Mouse (Mus musculus): ENCODE data around the gene Phf21a. TPM values are rescaled to one million over a fixed set of nuclear protein-coding genes. Genes with fewer than 3 reads are reported as not detected.
"Not testable (repeated sequence)": the region's sequence is repeated elsewhere in the genome, so short reads cannot be mapped to it uniquely, and the experiment has no call there.

The Phf21a gene
- polyA plus RNA-seq, 1 experiment = 0.10 TPM

DNA sequence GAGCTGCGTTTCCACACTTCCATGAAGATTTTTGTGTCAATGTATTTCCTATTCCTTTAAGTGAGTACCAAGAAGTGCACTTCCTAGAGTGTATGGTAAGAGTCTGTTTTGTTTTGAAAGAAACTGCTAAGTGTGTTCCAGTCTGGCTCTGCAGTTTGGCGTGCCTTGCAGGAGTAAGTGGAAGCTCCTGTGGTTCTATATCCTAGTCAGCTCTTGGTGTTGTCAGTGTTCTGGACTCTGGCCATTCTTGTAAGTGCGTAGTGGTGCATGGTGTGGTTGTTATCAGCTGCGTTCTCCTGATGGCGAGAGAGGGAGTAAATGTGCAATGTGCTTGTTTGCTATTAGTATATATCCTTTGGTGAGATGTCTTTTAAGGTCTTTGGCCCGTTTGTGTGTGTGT, 7.9 kb downstream of the Phf21a start:
- TF ChIP-seq GATA1 (IDR thresholded peaks at IDR 0.05; ENCODE audit: low read length) (no peak), TAL1 (IDR thresholded peaks at IDR 0.05; ENCODE audit: low read length) (no peak)
- Histone ChIP-seq H3K4me1 (ENCODE audit: control insufficient read depth) (no peaks in the 10 kb centered on the region), H3K9me3 (ENCODE audit: control insufficient read depth, low read length) (peaks cover 2% of the 10 kb centered on the region; the same call in 1 of the 2 replicates), H3K27me3 (ENCODE audit: control insufficient read depth) (no peaks in the 10 kb centered on the region), H3K4me3 (replicated peaks) (no peak overlapping the region), H3K36me3 (ENCODE audit: control insufficient read depth) (no peaks in the 10 kb centered on the region)

DNA sequence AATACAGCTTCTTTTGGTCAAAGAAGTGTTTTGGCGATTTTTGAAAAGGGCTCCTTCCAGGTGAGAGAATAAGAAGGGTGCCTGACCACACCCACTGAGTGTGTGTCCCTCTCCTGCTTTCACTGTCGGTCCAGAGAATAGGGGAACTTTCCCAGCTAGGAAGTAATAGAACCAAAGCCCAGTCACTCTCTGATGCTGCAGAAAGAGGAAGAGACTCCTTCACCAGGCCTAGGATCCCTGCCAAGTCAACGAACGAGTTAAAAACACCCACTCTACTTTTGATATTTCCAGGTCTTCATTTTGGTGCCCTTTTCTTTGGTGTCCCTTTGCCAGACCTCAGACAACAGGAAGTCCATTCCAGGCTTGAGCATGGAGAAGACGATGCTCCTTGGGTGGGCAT, 31.6 kb downstream of the Phf21a start:
- no peak overlapping the region for H3K4me3 ChIP-seq (replicated peaks)
- H3K27me3 ChIP-seq (ENCODE audit: control insufficient read depth) = no peaks in the 10 kb centered on the region
- H3K9me3 ChIP-seq (ENCODE audit: control insufficient read depth, low read length) = no peaks in the 10 kb centered on the region
- H3K4me1 ChIP-seq (ENCODE audit: control insufficient read depth) = no peaks in the 10 kb centered on the region
- TF ChIP-seq TAL1 (IDR thresholded peaks at IDR 0.05; ENCODE audit: low read length) (no peak), GATA1 (IDR thresholded peaks at IDR 0.05; ENCODE audit: low read length) (no peak)
- H3K36me3 ChIP-seq (ENCODE audit: control insufficient read depth) = no peaks in the 10 kb centered on the region

DNA sequence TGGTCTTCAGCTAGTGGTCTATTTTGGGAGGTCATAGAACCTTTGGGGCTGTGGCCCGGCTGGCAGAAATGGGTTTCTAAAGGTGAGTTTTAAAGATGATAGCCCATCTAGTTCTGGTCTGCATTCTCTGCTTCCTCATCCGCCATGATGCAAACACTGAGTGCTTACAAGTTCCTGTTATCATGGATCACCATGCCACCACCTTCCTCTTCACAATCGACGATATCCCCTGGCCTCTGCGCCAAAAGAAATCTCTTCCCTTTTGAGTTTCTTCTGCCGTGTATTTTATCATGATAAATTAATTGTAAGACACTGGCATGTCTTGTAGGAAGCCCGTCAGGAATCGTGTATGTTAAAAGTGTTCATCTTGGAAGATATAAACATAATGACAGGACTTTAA, 32.4 kb downstream of the Phf21a start:
- Histone ChIP-seq H3K27me3 (ENCODE audit: control insufficient read depth) (no peaks in the 10 kb centered on the region), H3K4me3 (replicated peaks) (no peak overlapping the region)
- TF ChIP-seq GATA1 (IDR thresholded peaks at IDR 0.05; ENCODE audit: low read length) (no peak), TAL1 (IDR thresholded peaks at IDR 0.05; ENCODE audit: low read length) (no peak)

DNA sequence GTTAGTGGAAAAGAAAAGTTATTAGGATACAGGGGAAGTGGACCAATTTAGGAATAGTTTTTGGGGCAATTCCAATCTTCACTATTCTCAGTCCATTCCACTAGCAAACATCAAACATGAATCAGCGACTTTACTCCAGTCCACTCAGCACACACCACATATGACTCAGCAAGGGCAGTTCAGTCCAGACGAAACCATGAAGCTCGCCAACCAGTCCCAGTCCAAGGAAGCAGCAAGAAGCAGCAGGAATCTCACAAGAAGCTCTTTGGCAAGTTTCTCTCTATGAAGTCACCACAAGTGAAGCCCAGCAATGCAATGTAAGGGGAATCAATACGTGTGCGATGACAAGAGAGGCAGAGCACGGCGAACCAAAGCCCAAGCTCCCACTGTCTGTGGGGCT, 37.2 kb downstream of the Phf21a start:
- TF ChIP-seq TAL1 (IDR thresholded peaks at IDR 0.05; ENCODE audit: low read length) = no peak
- TF ChIP-seq GATA1 (IDR thresholded peaks at IDR 0.05; ENCODE audit: low read length) = no peak

More for the DNA sequence above, 32.4 kb downstream of the Phf21a start:
- Histone ChIP-seq H3K9me3 (ENCODE audit: control insufficient read depth, low read length) (no peaks in the 10 kb centered on the region), H3K36me3 (ENCODE audit: control insufficient read depth) (no peaks in the 10 kb centered on the region), H3K4me1 (ENCODE audit: control insufficient read depth) (no peaks in the 10 kb centered on the region)

GRCm38 (mm10) chr2:92138736-92139135, 45.8 kb downstream of the Phf21a start:
- H3K9me3 ChIP-seq (ENCODE audit: control insufficient read depth, low read length) = no peaks in the 10 kb centered on the region
- TF ChIP-seq GATA1 (IDR thresholded peaks at IDR 0.05; ENCODE audit: low read length) = no peak
- TF ChIP-seq TAL1 (IDR thresholded peaks at IDR 0.05; ENCODE audit: low read length) = no peak

More for the DNA sequence above, 37.2 kb downstream of the Phf21a start:
- Histone ChIP-seq H3K36me3 (ENCODE audit: control insufficient read depth) (no peaks in the 10 kb centered on the region), H3K27me3 (ENCODE audit: control insufficient read depth) (no peaks in the 10 kb centered on the region), H3K4me3 (replicated peaks) (no peak overlapping the region), H3K4me1 (ENCODE audit: control insufficient read depth) (no peaks in the 10 kb centered on the region), H3K9me3 (ENCODE audit: control insufficient read depth, low read length) (no peaks in the 10 kb centered on the region)

GRCm38 (mm10) chr2:92139365-92139764, 46.4 kb downstream of the Phf21a start:
- Histone ChIP-seq H3K27me3 (ENCODE audit: control insufficient read depth) (peaks cover 6% of the 10 kb centered on the region), H3K4me1 (ENCODE audit: control insufficient read depth) (no peaks in the 10 kb centered on the region), H3K9me3 (ENCODE audit: control insufficient read depth, low read length) (no peaks in the 10 kb centered on the region), H3K36me3 (ENCODE audit: control insufficient read depth) (no peaks in the 10 kb centered on the region), H3K4me3 (replicated peaks) (no peak overlapping the region)
- no peak for TF ChIP-seq GATA1 (IDR thresholded peaks at IDR 0.05; ENCODE audit: low read length)
- TF ChIP-seq TAL1 (IDR thresholded peaks at IDR 0.05; ENCODE audit: low read length) = no peak

More at GRCm38 (mm10) chr2:92138736-92139135, 45.8 kb downstream of the Phf21a start:
- Histone ChIP-seq H3K4me3 (replicated peaks) (no peak overlapping the region), H3K4me1 (ENCODE audit: control insufficient read depth) (no peaks in the 10 kb centered on the region), H3K27me3 (ENCODE audit: control insufficient read depth) (peaks cover 6% of the 10 kb centered on the region), H3K36me3 (ENCODE audit: control insufficient read depth) (no peaks in the 10 kb centered on the region)

- Histone ChIP-seq H3K9me3 (ENCODE audit: control insufficient read depth, low read length) (no peaks in the 10 kb centered on the region), H3K4me3 (replicated peaks) (no peak overlapping the region), H3K4me1 (ENCODE audit: control insufficient read depth) (no peaks in the 10 kb centered on the region), H3K36me3 (ENCODE audit: control insufficient read depth) (no peaks in the 10 kb centered on the region), H3K27me3 (ENCODE audit: control insufficient read depth) (peaks cover 6% of the 10 kb centered on the region)
- TF ChIP-seq TAL1 (IDR thresholded peaks at IDR 0.05; ENCODE audit: low read length) (no peak), GATA1 (IDR thresholded peaks at IDR 0.05; ENCODE audit: low read length) (no peak)
These were observed 47.5 kb downstream of the Phf21a start for GRCm38 (mm10) chr2:92140383-92140782.

DNA sequence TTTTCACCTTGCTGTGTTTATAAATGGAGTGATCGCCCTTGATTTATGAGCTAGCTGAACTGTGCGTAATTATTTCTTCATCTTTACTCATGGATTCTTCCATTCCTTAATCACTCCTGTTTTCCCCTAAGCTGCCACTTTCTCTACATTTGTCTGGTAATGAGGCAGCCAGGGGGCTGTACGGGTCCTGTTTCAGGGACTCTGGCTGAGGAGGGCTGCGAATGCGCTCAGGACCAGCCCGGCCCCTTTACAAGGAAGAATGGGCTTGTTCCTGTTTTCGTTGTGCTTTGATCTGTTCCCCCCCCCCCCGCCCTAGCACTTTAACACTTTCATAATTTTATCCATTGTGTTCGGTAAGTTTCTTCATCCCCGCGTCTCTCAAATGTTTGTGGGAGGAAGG, 48.2 kb downstream of the Phf21a start:
- H3K9me3 ChIP-seq (ENCODE audit: control insufficient read depth, low read length) = no peaks in the 10 kb centered on the region
- no peak overlapping the region for H3K4me3 ChIP-seq (replicated peaks)
- H3K36me3 ChIP-seq (ENCODE audit: control insufficient read depth) = no peaks in the 10 kb centered on the region
- H3K4me1 ChIP-seq (ENCODE audit: control insufficient read depth) = no peaks in the 10 kb centered on the region
- no peak for TF ChIP-seq TAL1 (IDR thresholded peaks at IDR 0.05; ENCODE audit: low read length)
- no peak for TF ChIP-seq GATA1 (IDR thresholded peaks at IDR 0.05; ENCODE audit: low read length)
- H3K27me3 ChIP-seq (ENCODE audit: control insufficient read depth) = peaks cover 6% of the 10 kb centered on the region

DNA sequence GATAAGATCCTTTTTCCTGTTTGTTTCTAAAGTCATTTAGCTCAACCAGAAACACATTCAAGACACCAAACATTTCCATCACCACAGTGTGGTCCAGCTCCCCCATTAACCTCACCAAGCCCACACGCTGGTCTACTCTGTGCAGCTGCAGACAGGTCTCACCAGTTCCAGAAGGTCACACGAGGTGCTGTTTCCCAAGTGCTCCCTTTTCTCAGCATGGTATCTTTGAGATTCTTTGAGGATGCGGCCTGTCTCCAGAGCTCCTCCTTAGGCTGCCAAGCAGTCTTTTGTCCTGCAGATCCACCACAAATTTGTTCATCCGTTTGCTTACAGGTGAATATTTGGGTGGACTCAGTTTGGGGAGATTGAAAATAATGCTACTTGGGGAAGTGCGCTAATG, 51.0 kb downstream of the Phf21a start:
- TF ChIP-seq TAL1 (IDR thresholded peaks at IDR 0.05; ENCODE audit: low read length) = no peak
- TF ChIP-seq GATA1 (IDR thresholded peaks at IDR 0.05; ENCODE audit: low read length) = no peak
- no peaks in the 10 kb centered on the region for H3K9me3 ChIP-seq (ENCODE audit: control insufficient read depth, low read length)
- peaks cover 6% of the 10 kb centered on the region for H3K27me3 ChIP-seq (ENCODE audit: control insufficient read depth)
- H3K4me3 ChIP-seq (replicated peaks) = no peak overlapping the region
- H3K36me3 ChIP-seq (ENCODE audit: control insufficient read depth) = no peaks in the 10 kb centered on the region
- no peaks in the 10 kb centered on the region for H3K4me1 ChIP-seq (ENCODE audit: control insufficient read depth)

- not testable (repeated sequence) for H3K9me3 ChIP-seq (ENCODE audit: control insufficient read depth, low read length); H3K27me3 ChIP-seq (ENCODE audit: control insufficient read depth); H3K36me3 ChIP-seq (ENCODE audit: control insufficient read depth); H3K4me1 ChIP-seq (ENCODE audit: control insufficient read depth); H3K4me3 ChIP-seq (replicated peaks)
These were observed 55.2 kb downstream of the Phf21a start for GRCm38 (mm10) chr2:92147925-92148750.
